In genomic region chr8:80579038-80579437, GRCm38 (mm10) we compare ENCODE assay signal across 37 mouse cellular contexts. TPM values are rescaled to one million over a fixed set of nuclear protein-coding genes. Genes with fewer than 3 reads are reported as not detected.
"Had no signal": no experiment of that assay in that cellular context is flagged by ENCODE, and none has a peak within 500 bp of the region (broad histone marks: within the 10 kb centered on the region; RNA-seq: fewer than 3 reads in every experiment).

No protein-coding gene starts in this region.

- H3K4me3 ChIP-seq: embryonic facial prominence, embryonic 10.5 days; embryonic facial prominence, embryonic 12.5 days; embryonic facial prominence, embryonic 13.5 days; embryonic facial prominence, embryonic 15.5 days; erythroblast, embryonic 14.5 days; forebrain, embryonic 10.5 days; forebrain, embryonic 12.5 days; forebrain, embryonic 13.5 days; forebrain, embryonic 15.5 days; gastrocnemius, adult 2 months; heart, adult 2 months had no signal

- DNase-seq: cerebellum, adult 2 months; cerebellum, adult 8-10 months; cerebellum, adult 9-10 months; cerebellum, adult 9-11 months; cerebellum, postnatal 10 days; cerebellum, postnatal 14 days; cerebellum, postnatal 25 days; cerebellum, postnatal 36 days; embryo, embryonic 11 days; forebrain, postnatal 0 days; gastrocnemius, adult 2 months; gastrocnemius, postnatal 10 days; gastrocnemius, postnatal 14 days; gastrocnemius, postnatal 25 days; gastrocnemius, postnatal 36 days; heart, adult 11 months; heart, adult 18-20 months; heart, adult 2 months had no signal

- H3K4me2 ChIP-seq: embryonic facial prominence, embryonic 12.5 days; embryonic facial prominence, embryonic 13.5 days; embryonic facial prominence, embryonic 15.5 days; forebrain, embryonic 12.5 days; forebrain, embryonic 13.5 days; forebrain, embryonic 15.5 days had no signal

- ATAC-seq: forebrain, embryonic 13.5 days; forebrain, embryonic 14.5 days; forebrain, embryonic 15.5 days; forebrain, embryonic 16.5 days; forebrain, postnatal 0 days had no signal

- H3K9ac ChIP-seq: embryonic facial prominence, embryonic 12.5 days; embryonic facial prominence, embryonic 13.5 days; embryonic facial prominence, embryonic 15.5 days; forebrain, embryonic 12.5 days; forebrain, embryonic 13.5 days; forebrain, embryonic 15.5 days; forebrain, postnatal 0 days had no signal

- H3K27ac ChIP-seq: embryonic facial prominence, embryonic 10.5 days; embryonic facial prominence, embryonic 12.5 days; embryonic facial prominence, embryonic 13.5 days; embryonic facial prominence, embryonic 15.5 days; forebrain, embryonic 10.5 days; forebrain, embryonic 12.5 days; forebrain, embryonic 13.5 days; forebrain, embryonic 15.5 days; gastrocnemius, adult 2 months; heart, adult 2 months had no signal

- H3K9me3 ChIP-seq: embryonic facial prominence, embryonic 10.5 days; embryonic facial prominence, embryonic 12.5 days; embryonic facial prominence, embryonic 13.5 days; embryonic facial prominence, embryonic 15.5 days; forebrain, embryonic 10.5 days; forebrain, embryonic 12.5 days; forebrain, embryonic 13.5 days; forebrain, embryonic 15.5 days had no signal

- H3K36me3 ChIP-seq: embryonic facial prominence, embryonic 10.5 days; embryonic facial prominence, embryonic 12.5 days; embryonic facial prominence, embryonic 13.5 days; embryonic facial prominence, embryonic 15.5 days; forebrain, embryonic 10.5 days; forebrain, embryonic 12.5 days; forebrain, embryonic 15.5 days had no signal

- H3K27me3 ChIP-seq: embryonic facial prominence, embryonic 12.5 days; embryonic facial prominence, embryonic 13.5 days; embryonic facial prominence, embryonic 15.5 days; forebrain, embryonic 12.5 days; forebrain, embryonic 13.5 days; forebrain, embryonic 15.5 days had no signal

- H3K4me1 ChIP-seq: embryonic facial prominence, embryonic 10.5 days; embryonic facial prominence, embryonic 12.5 days; embryonic facial prominence, embryonic 13.5 days; embryonic facial prominence, embryonic 15.5 days; forebrain, embryonic 10.5 days; forebrain, embryonic 12.5 days; forebrain, embryonic 13.5 days; forebrain, embryonic 15.5 days had no signal

RNA-seq across cellular contexts. Expression of gene Frem3, which starts 31.8 kb away (rescaled TPM):
- total RNA-seq: common myeloid progenitor, adult 5-6 weeks; gastrocnemius, adult 18-20 months; gastrocnemius, adult 2 months; gastrocnemius, adult 8-10 months; gastrocnemius, postnatal 10 days; gastrocnemius, postnatal 14 days; gastrocnemius, postnatal 25 days; gastrocnemius, postnatal 36 days; gastrocnemius, postnatal 4 days; granulocyte monocyte progenitor cell, adult 5-6 weeks; heart, adult 8-10 months had no signal
- polyA plus RNA-seq: embryonic facial prominence, embryonic 10.5 days; embryonic facial prominence, embryonic 11.5 days; embryonic facial prominence, embryonic 12.5 days; erythroblast, embryonic 14.5 days; forebrain, embryonic 10.5 days; forebrain, embryonic 11.5 days; forebrain, embryonic 12.5 days; forebrain, embryonic 13.5 days; heart, adult 2 months had no signal
